Mouse (Mus musculus) cerebellum, postnatal 4 days (tissue): Measurements from ENCODE around the gene Cblc.
A peak's percentile ranks its signal among the peaks of the same experiment; 100 is the strongest.

Experiments used
- DNase-seq, 2 experiments: peaks; one replicate each; pipeline ENCODE4 v3.0.0; 2022; ENCODE audit warnings: low spot score in 2 of 2, mixed read lengths in 1 of 2

The Cblc gene

DNA sequence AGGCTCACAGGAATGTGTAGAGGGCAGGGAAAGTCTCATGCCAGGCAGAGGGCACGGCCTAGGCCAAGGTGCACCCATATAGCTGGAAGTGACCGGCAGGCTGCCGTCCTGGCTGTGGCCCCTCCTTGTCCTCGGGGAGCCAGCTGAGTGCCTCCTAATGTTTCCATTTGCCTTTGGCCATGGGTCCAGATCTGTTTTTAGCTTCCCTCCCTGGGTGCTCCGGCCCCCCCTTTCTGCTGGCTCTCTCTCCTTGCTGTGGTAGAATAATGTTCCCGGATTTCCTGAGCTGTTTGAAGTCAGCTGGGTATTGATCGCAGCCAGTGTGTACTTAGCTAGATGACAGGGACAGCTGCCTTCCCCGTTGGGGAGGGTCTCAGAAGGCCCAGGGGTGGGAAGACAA is 13.0 kb downstream of the Cblc start:
- no peak for DNase-seq

DNA sequence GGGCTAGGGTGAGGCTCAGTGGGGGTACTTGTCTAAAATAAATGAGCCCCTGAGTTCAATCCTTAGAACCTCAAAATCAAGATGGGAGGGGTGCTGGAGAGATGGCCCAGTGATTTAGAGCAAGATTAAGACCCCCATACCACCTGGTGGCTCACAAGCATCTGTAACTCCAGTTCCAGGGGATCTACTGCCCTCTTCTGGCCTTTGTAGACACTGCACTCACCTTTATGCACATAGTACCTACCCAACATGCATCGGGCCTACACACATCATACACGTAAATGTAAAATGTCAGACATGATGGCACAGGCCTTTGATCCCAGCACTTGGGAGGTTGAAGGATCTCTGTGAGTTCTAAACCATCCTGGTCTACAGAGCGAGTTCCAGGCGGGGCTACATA is 14.0 kb downstream of the Cblc start:
- no peak for DNase-seq

DNA sequence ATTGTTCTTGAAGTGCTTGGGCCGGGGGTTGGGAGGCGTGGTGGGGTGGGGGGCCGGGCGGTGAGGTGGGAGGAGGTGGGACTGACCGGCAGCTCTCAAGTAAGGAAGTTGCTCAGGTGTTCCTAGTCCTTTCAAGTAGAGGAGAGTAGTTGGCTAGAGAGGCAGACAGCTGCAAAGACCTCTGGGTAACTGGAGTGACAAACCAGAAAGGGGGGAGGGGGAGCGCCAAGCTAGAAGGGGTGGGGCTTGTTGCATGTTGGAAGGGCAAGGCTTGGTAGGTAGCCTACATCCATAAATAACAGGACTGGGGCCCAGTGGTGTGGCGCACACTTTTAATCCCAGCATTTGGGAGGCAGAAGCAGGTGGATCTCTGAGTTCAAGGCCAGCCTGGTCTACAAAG is 14.9 kb downstream of the Cblc start:
- no peak for DNase-seq

DNA sequence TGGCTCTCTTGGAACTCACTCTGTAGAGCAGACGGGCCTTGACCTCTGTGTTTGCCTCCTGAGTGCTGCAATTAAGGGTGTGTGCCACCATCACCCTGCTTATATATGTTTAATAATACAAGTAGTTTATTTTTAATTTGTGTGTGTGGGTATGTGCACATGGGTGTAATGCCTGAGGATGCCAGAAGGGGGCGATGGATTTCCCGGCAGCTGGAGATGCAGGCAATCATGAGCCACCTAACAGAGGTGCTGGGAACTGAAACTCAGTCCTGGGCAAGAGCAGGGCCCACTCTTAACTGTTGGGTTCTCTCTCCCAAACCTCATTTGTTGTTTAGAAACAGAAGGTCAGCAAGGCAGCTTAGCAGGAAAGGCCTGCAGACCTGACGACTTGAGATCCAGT is 16.7 kb downstream of the Cblc start:
- DNase-seq: no peak

- no peak for DNase-seq
Measured at GRCm38 (mm10) chr7:19778645-19779044, 18.0 kb downstream of the Cblc start.

GRCm38 (mm10) chr7:19777049-19777723 is 19.4 kb downstream of the Cblc start:
- no peak for DNase-seq

DNA sequence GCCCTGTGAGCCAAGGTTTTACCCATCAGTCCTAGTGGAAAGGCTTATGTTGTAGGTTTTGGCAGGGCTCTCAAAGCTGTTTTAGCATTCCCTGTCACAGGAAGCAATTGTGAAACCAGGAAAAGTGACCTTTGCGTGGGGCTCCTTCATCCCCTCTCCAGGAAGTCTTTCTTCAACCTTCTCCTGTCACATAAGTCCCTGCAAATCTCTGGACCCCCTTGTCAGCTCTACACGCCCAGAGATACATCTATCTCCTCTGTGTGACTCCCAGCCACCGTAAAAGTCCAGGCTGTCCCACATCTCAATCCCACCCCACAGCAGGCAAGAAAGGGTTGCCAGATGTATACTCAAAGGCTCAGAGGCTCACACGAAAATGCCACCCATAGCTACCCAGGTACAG is 24.9 kb downstream of the Cblc start:
- no peak for DNase-seq

GRCm38 (mm10) chr7:19770984-19771391 is 25.6 kb downstream of the Cblc start, which contains the start of gene Bcam:
Gene Bcam (minus strand): TSS chr7:19771016.
- no peak for DNase-seq

DNA sequence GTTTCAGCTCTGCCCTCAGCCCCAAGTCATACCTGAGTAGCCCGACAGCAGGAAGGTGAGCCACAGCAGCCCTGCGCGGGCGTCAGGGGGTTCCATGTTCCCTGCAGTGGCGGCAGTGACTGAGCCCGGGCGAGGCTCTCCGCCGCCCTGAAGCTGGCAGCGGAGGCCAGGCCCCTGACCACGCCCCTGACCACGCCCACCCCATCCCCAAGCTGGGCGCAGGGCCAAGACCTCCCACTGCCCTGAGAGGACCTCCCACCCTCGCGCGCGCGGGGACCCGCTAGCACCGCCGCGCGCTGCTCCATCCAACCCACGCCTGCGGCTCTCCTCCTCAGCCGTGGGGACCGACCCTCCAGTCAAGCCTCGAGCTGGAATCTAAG is 26.2 kb downstream of the Cblc start:
- DNase-seq: peak; percentile 50 to 71

DNA sequence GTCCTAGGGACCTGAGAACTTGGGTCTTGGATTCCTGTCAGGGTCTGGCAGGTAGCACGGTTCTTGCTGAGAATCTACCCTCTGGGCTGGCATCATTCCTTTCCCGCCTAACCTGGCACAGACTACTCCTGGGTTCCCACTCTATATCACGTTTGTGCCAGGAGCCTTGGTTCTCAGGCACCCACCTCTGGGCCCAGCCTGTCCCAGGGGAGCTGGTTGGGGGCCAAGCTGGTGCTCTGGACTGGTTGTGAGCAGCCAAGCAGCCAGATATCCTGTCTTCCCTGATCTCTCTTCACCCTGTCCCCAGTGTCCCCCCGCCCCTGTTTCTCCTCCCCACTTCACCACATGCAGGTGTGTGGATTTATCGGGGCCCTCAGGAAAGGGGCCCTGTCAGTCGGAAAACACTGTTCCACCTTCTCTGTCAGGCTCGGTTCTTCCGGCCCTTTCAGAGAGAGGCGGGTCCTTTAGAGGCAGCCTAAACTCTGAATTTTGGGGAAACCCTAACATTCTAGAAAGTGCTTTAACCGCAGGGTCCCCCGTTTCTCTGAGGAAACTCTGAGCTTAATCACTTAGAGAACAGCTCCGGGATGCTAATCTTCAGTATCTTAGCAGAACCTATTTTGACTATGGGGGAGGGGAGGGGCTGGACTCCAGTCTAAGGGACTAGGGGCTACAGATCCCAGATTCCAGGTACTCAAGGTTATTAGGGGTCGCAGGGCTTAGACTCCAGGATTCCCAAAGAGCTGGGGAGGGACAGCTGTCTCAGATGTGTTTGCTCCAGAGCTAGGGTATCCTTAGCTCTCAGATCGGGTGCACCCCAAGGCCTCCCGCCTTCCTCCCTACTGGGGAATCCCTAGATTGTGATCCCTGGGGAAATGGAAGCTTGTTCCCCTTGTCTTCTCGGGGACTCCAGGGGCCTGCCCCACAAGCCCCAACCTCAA is 26.9 kb downstream of the Cblc start:
- DNase-seq: no peak

GRCm38 (mm10) chr7:19769001-19769400 is 27.6 kb downstream of the Cblc start:
- DNase-seq: no peak

DNA sequence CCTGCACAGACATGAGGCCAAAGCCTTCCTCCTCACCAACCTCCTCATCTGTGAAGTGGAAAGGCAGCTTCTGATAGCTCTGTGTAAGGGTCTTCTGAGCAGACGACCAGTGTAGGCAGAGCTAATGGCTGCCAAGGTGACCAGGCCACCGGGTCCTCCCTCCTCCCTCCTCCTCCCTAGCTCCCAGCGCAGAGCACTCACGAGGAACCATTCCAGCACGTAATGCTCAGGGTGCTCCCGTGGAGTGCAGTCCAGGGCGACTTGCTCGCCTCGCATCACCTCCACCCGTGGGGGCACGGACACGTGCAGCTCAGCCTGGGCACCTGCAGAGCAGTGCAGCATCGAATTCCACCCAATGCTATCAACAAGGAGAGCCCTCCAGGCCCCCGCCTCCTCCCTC is 28.4 kb downstream of the Cblc start:
- DNase-seq: no peak

- no peak for DNase-seq
Measured at GRCm38 (mm10) chr7:19764581-19764980, 32.0 kb downstream of the Cblc start.

GRCm38 (mm10) chr7:19763829-19764477 is 32.7 kb downstream of the Cblc start:
- DNase-seq: no peak

DNA sequence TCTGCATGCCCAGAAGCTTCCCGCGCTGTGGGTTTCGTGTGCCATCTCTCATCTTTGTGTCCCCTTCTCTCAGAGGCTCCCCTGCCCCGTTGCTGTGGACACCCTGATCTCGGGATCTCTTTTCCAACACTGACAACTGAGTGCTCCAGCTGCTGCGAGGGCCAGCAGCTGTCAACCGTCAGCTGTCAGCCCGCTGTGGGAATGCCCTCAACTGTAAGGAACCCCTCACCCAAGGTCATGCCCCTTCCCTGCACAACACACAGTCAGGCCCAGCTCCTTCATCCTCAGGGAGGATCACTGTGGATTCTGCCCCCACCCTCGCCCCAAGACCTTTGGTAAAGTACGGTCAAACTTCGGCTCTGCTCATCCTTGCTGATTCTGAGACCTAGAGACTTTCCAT is 34.3 kb downstream of the Cblc start:
- no peak for DNase-seq

GRCm38 (mm10) chr7:19760021-19760420 is 36.6 kb downstream of the Cblc start:
- DNase-seq: no peak

DNA sequence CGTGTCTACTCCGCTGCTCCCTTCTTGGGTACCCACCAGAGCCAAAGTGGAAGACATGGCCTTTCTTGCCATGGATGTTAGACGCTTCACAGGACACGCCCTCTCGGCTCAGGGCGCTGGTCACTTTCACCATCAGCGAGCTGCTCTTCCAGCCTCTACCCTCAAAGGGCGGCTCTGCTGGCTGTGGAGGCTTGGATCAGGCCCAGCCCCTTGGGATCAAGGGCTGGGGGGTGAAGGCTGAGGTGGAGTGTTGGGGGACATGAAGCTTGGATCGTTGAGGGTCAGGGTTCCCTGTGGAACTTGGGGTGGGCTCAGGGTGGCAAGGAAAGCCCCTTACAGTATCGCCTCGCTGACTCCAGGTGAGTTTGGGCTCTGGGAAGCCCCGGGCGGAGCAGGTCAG is 38.0 kb downstream of the Cblc start:
- no peak for DNase-seq

- DNase-seq: no peak
Measured at GRCm38 (mm10) chr7:19755851-19756786, 40.5 kb downstream of the Cblc start.

DNA sequence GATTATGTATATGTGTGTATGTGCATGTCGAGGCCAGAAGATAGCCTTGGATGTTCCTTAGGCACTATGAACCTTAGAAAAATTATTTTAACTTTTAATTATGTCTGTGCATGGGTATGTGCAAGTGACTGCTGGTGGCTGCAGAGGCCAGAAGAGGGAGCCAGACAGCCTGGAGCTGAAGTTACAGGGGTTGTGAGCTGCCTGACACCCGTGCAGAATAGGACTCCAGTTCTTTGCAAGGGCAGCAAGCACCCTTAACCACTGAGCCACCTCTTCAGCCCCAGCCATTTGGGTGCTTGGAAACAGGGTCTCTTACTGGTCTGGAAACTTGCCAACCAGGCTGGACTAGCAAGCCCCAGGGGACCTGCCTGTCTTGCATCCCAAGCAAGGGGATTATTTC is 41.6 kb downstream of the Cblc start:
- DNase-seq: no peak

GRCm38 (mm10) chr7:19754065-19754464 is 42.5 kb downstream of the Cblc start:
- no peak for DNase-seq

GRCm38 (mm10) chr7:19753587-19753986 is 43.0 kb downstream of the Cblc start:
- no peak for DNase-seq
